In genomic region chr5:28481730-28482129, GRCm38 (mm10) we compare ENCODE assay signal across 33 mouse cellular contexts. TPM values are rescaled to one million over a fixed set of nuclear protein-coding genes. Genes with fewer than 3 reads are reported as not detected.
"Had no signal": no experiment of that assay in that cellular context is flagged by ENCODE, and none has a peak within 500 bp of the region (broad histone marks: within the 10 kb centered on the region; RNA-seq: fewer than 3 reads in every experiment).

No protein-coding gene starts in this region.

- H3K36me3 ChIP-seq: limb, embryonic 10.5 days; limb, embryonic 12.5 days; limb, embryonic 13.5 days; limb, embryonic 15.5 days; liver, embryonic 12.5 days; liver, embryonic 13.5 days; liver, embryonic 15.5 days; lung, embryonic 15.5 days; midbrain, embryonic 10.5 days; midbrain, embryonic 12.5 days; midbrain, embryonic 13.5 days; midbrain, embryonic 15.5 days; neural tube, embryonic 12.5 days had no signal

- DNase-seq: left cerebral cortex, postnatal 4 days; liver; liver, embryonic 13.5 days; liver, postnatal 0 days; lung, adult 18-20 months; lung, adult 2 months; lung, embryonic 14.5 days; lung, postnatal 10 days; lung, postnatal 14 days; lung, postnatal 36 days; lung, postnatal 4 days; midbrain, embryonic 14.5 days had no signal

- H3K27me3 ChIP-seq: liver, embryonic 12.5 days; liver, embryonic 13.5 days; liver, embryonic 15.5 days; lung, embryonic 15.5 days; midbrain, embryonic 12.5 days; midbrain, embryonic 15.5 days; neural tube, embryonic 12.5 days had no signal

- H3K9me3 ChIP-seq: limb, embryonic 10.5 days; limb, embryonic 12.5 days; limb, embryonic 13.5 days; limb, embryonic 15.5 days; liver, embryonic 12.5 days; liver, embryonic 13.5 days; liver, embryonic 15.5 days; lung, embryonic 15.5 days; megakaryocyte, embryonic 14.5 days; midbrain, embryonic 10.5 days; midbrain, embryonic 12.5 days; midbrain, embryonic 15.5 days; neural tube, embryonic 12.5 days had no signal

- H3K4me1 ChIP-seq: limb, embryonic 10.5 days; limb, embryonic 12.5 days; limb, embryonic 13.5 days; limb, embryonic 15.5 days; liver, embryonic 12.5 days; liver, embryonic 13.5 days; liver, embryonic 15.5 days; megakaryocyte, embryonic 14.5 days; midbrain, embryonic 10.5 days; midbrain, embryonic 12.5 days; midbrain, embryonic 13.5 days; midbrain, embryonic 15.5 days; neural tube, embryonic 12.5 days had no signal

- H3K9ac ChIP-seq: limb, embryonic 12.5 days; limb, embryonic 13.5 days; limb, embryonic 15.5 days; liver, embryonic 12.5 days; liver, embryonic 13.5 days; liver, embryonic 14.5 days; liver, embryonic 15.5 days; liver, postnatal 0 days; lung, embryonic 14.5 days; lung, embryonic 15.5 days; midbrain, embryonic 12.5 days; midbrain, embryonic 13.5 days; midbrain, embryonic 15.5 days; neural tube, embryonic 12.5 days had no signal

- H3K27ac ChIP-seq: limb, embryonic 10.5 days; limb, embryonic 12.5 days; limb, embryonic 13.5 days; limb, embryonic 15.5 days; liver, embryonic 12.5 days; liver, embryonic 13.5 days; liver, embryonic 14.5 days; liver, embryonic 15.5 days; lung, embryonic 15.5 days; macrophage; midbrain, embryonic 10.5 days; midbrain, embryonic 12.5 days; midbrain, embryonic 13.5 days; midbrain, embryonic 15.5 days; neural tube, embryonic 12.5 days had no signal

- H3K4me3 ChIP-seq: limb, embryonic 10.5 days; limb, embryonic 12.5 days; limb, embryonic 13.5 days; limb, embryonic 15.5 days; liver, embryonic 12.5 days; liver, embryonic 13.5 days; liver, embryonic 15.5 days; lung, embryonic 15.5 days; megakaryocyte, embryonic 14.5 days; midbrain, embryonic 10.5 days; midbrain, embryonic 12.5 days; midbrain, embryonic 13.5 days; midbrain, embryonic 15.5 days; myocyte; neural tube, embryonic 12.5 days had no signal

RNA-seq across cellular contexts. Expression of gene Shh, which starts 14.7 kb away (rescaled TPM):
- total RNA-seq: megakaryocyte progenitor cell, adult 5-6 weeks; megakaryocyte, adult 5-6 weeks; megakaryocyte-erythroid progenitor cell, adult 5-6 weeks; monocyte, adult 5-6 weeks had no signal
- polyA plus RNA-seq: limb, embryonic 13.5 days; liver, embryonic 12.5 days; liver, embryonic 13.5 days; liver, embryonic 15.5 days; liver, embryonic 16.5 days; liver, postnatal 0 days; macrophage; myocyte had no signal
